Mouse (Mus musculus) C2C12 (cell line): ENCODE results near the gene Bcl11b. TPM values are rescaled to one million over a fixed set of nuclear protein-coding genes. Genes with fewer than 3 reads are reported as not detected.

Experiments used
- H3K27me3 ChIP-seq: one replicate; pipeline ENCODE4 v1.6.1; 2011; ENCODE audit not compliant: control insufficient read depth, insufficient read depth, insufficient read length
- H3K36me3 ChIP-seq: one replicate; pipeline ENCODE4 v1.6.1; 2011; ENCODE audit not compliant: control insufficient read depth, insufficient read depth
- H3K4me3 ChIP-seq: one replicate; pipeline ENCODE4 v1.5.1; 2011; ENCODE audit warnings: mild to moderate bottlenecking, control low read depth; ENCODE audit not compliant: poor library complexity, insufficient read depth, severe bottlenecking
- H3K79me2 ChIP-seq: one replicate; pipeline ENCODE4 v1.6.1; 2011; ENCODE audit not compliant: control insufficient read depth, insufficient read depth
- H3K79me3 ChIP-seq: one replicate; pipeline ENCODE4 v1.6.1; 2011; ENCODE audit warnings: low read depth, control low read depth
- H3ac ChIP-seq: one replicate; pipeline ENCODE3; 2011; ENCODE audit warnings: low read depth; ENCODE audit not compliant: control insufficient read depth, insufficient read length
- CEBPB ChIP-seq: IDR thresholded peaks from one replicate; pipeline ENCODE4 v1.6.1; 2011; ENCODE audit warnings: low read depth, mild to moderate bottlenecking, control low read depth, moderate library complexity
- CTCF ChIP-seq: IDR thresholded peaks from one replicate; pipeline ENCODE4 v1.5.1; 2011; ENCODE audit not compliant: control insufficient read depth, insufficient read depth, insufficient read length
- FOSL1 ChIP-seq: IDR thresholded peaks from one replicate; pipeline ENCODE4 v1.8.0; 2011; ENCODE audit warnings: mild to moderate bottlenecking, low read length; ENCODE audit not compliant: poor library complexity, insufficient read depth, severe bottlenecking
- MAX ChIP-seq: IDR thresholded peaks from one replicate; pipeline ENCODE4 v1.6.1; 2011; ENCODE audit warnings: mild to moderate bottlenecking, control low read depth
- MYOD1 ChIP-seq: IDR thresholded peaks from one replicate; pipeline ENCODE4 v1.6.1; 2011; ENCODE audit warnings: low read depth; ENCODE audit not compliant: control insufficient read depth, insufficient read length
- MYOG ChIP-seq: IDR thresholded peaks from one replicate; pipeline ENCODE4 v1.6.1; 2011; ENCODE audit not compliant: control insufficient read depth, insufficient read length; ENCODE audit errors: extremely low read depth
- USF1 ChIP-seq: IDR thresholded peaks from one replicate; pipeline ENCODE4 v1.6.1; 2011; ENCODE audit warnings: low read depth, mild to moderate bottlenecking, control low read depth, moderate library complexity
- polyA plus RNA-seq: library from polyadenylated mRNA; unstranded; fragments of >200 nt; fragmentation: generic; extraction: Trizol; gene quantifications from one replicate; pipeline ENCODE4 v1.2.1, GENCODE M21; 2012; ENCODE audit warnings: missing spikeins

Gene Bcl11b
- polyA plus RNA-seq, 1 experiment = not detected

DNA sequence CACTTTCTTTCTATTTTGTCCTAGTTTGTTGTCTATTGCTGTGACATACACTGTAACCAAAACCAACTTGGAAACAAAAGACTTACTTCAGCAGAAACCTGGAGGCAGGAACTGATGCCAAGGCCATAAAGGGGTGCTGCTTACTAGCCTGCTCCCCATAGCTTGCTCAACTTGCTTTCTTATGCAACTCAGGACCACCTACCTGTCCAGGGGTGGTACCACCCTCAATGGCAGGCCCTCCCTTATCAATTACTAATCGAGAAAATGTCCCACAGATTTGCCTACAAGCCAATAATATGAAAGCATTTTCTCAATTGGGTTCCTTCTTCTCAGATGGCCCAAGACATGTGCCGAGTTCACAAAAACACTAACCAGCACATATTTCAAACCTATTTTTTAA lies 135.1 kb downstream of the Bcl11b start:
- no peaks in the 10 kb centered on the region for H3K79me3 ChIP-seq
- TF ChIP-seq CTCF = no peak
- no peak for TF ChIP-seq CEBPB
- no peak for TF ChIP-seq FOSL1
- no peak for TF ChIP-seq MAX
- no peak for TF ChIP-seq MYOD1
- TF ChIP-seq MYOG = no peak
- no peak for TF ChIP-seq USF1
- no peak overlapping the region for H3K4me3 ChIP-seq

More for the DNA sequence above, 135.1 kb downstream of the Bcl11b start:
- Histone ChIP-seq H3ac (no peak overlapping the region), H3K36me3 (no peaks in the 10 kb centered on the region), H3K27me3 (no peaks in the 10 kb centered on the region), H3K79me2 (no peaks in the 10 kb centered on the region)

Other genes with a start within 250 kb of the Bcl11b start
- 36.8 TPM for gene Setd3, start 175.7 kb upstream of the Bcl11b start, polyA plus RNA-seq
- gene Ccnk, start 176.0 kb upstream of the Bcl11b start, polyA plus RNA-seq = 23.6 TPM